Mouse (Mus musculus) left cerebral cortex, postnatal 10 days (tissue): ENCODE data around the gene Mbnl1. TPM values are rescaled to one million over a fixed set of nuclear protein-coding genes. Genes with fewer than 3 reads are reported as not detected.
A peak's percentile ranks its signal among the peaks of the same experiment; 100 is the strongest.

Source experiments
- DNase-seq, 2 experiments: peaks; one replicate each; pipeline ENCODE4 v3.0.0; 2021 to 2022; ENCODE audit warnings: low spot score in 2 of 2, mixed read lengths in 1 of 2; ENCODE audit errors: extremely low spot score in 1 of 2
- intact Hi-C: fragments of 180-260 bp; cut with DNase I; formaldehyde crosslinking; loops from one replicate; pipeline ENCODE4 v1.15.1; 2025
- total RNA-seq, 2 experiments: library from RNA; stranded (reverse); gene quantifications; 2 replicates each; pipeline ENCODE4 v1.2.3; 2021

Gene Mbnl1
- total RNA-seq, 2 experiments from 2014 or later = 86.1 to 96.2 TPM

GRCm38 (mm10) chr3:60507979-60508378 is 35.3 kb downstream of the Mbnl1 start:
- DNase-seq = no peak

GRCm38 (mm10) chr3:60511197-60511596 is 38.6 kb downstream of the Mbnl1 start:
- no peak for DNase-seq
- intact Hi-C loops = no loop called here

More at GRCm38 (mm10) chr3:60507979-60508378, 35.3 kb downstream of the Mbnl1 start:
- intact Hi-C loops = no loop called here

- intact Hi-C loops = no loop called here
- no peak for DNase-seq
Observed at GRCm38 (mm10) chr3:60513337-60513736, 40.7 kb downstream of the Mbnl1 start.

- no peak for DNase-seq
- intact Hi-C loops = no loop called here
Observed at GRCm38 (mm10) chr3:60513746-60514145, 41.1 kb downstream of the Mbnl1 start.

- DNase-seq = no peak
- intact Hi-C loops = no loop called here
Observed at GRCm38 (mm10) chr3:60515430-60515829, 42.8 kb downstream of the Mbnl1 start.

- DNase-seq = peak in 1 of 2 experiments; percentile 51
- intact Hi-C loops = no loop called here
Observed at GRCm38 (mm10) chr3:60516054-60516674, 43.5 kb downstream of the Mbnl1 start.

GRCm38 (mm10) chr3:60517234-60517787 is 44.7 kb downstream of the Mbnl1 start:
- no peak for DNase-seq
- intact Hi-C loops = no loop called here

GRCm38 (mm10) chr3:60519337-60519736 is 46.7 kb downstream of the Mbnl1 start:
- no peak for DNase-seq
- intact Hi-C loops = no loop called here

GRCm38 (mm10) chr3:60524127-60524526 is 51.5 kb downstream of the Mbnl1 start:
- intact Hi-C loops = no loop called here
- no peak for DNase-seq

GRCm38 (mm10) chr3:60531286-60531685 is 58.7 kb downstream of the Mbnl1 start:
- no peak for DNase-seq
- intact Hi-C loops = no loop called here

GRCm38 (mm10) chr3:60531826-60532225 is 59.2 kb downstream of the Mbnl1 start:
- DNase-seq = no peak
- intact Hi-C loops = no loop called here

- intact Hi-C loops = no loop called here
- no peak for DNase-seq
Observed at GRCm38 (mm10) chr3:60535224-60535623, 62.6 kb downstream of the Mbnl1 start.

GRCm38 (mm10) chr3:60537063-60537462 is 64.4 kb downstream of the Mbnl1 start:
- intact Hi-C loops = no loop called here
- no peak for DNase-seq

- DNase-seq = no peak
- intact Hi-C loops = no loop called here
Observed at GRCm38 (mm10) chr3:60538214-60538971, 65.8 kb downstream of the Mbnl1 start.

GRCm38 (mm10) chr3:60541121-60541520 is 68.5 kb downstream of the Mbnl1 start:
- DNase-seq = no peak
- intact Hi-C loops = no loop called here

- DNase-seq = no peak
- intact Hi-C loops = no loop called here
Observed at GRCm38 (mm10) chr3:60546196-60546595, 73.6 kb downstream of the Mbnl1 start.

- no peak for DNase-seq
- intact Hi-C loops = no loop called here
Observed at GRCm38 (mm10) chr3:60546904-60547303, 74.3 kb downstream of the Mbnl1 start.

GRCm38 (mm10) chr3:60550492-60550891 is 77.9 kb downstream of the Mbnl1 start:
- intact Hi-C loops = no loop called here
- DNase-seq = no peak

GRCm38 (mm10) chr3:60551650-60552049 is 79.0 kb downstream of the Mbnl1 start:
- no peak for DNase-seq
- intact Hi-C loops = no loop called here

- intact Hi-C loops = no loop called here
- DNase-seq = no peak
Observed at GRCm38 (mm10) chr3:60553011-60553410, 80.4 kb downstream of the Mbnl1 start.
